ENCODE assay signal across 26 mouse cellular contexts in genomic region chr13:48922712-48923111, GRCm38 (mm10).
"Had no signal": no experiment of that assay in that cellular context is flagged by ENCODE, and none has a peak within 500 bp of the region (broad histone marks: within the 10 kb centered on the region; RNA-seq: fewer than 3 reads in every experiment).

No protein-coding gene starts in this region.

- H3K9ac ChIP-seq: forebrain, postnatal 0 days; hindbrain, embryonic 13.5 days; hindbrain, embryonic 15.5 days; kidney, embryonic 15.5 days; limb, embryonic 13.5 days; limb, embryonic 15.5 days; liver, embryonic 13.5 days; liver, embryonic 15.5 days had no signal

- H3K4me1 ChIP-seq: hindbrain, embryonic 13.5 days; hindbrain, embryonic 15.5 days; kidney, embryonic 15.5 days; limb, embryonic 13.5 days; limb, embryonic 15.5 days had no signal

- ATAC-seq: forebrain, postnatal 0 days; hindbrain, postnatal 0 days; intestine, embryonic 16.5 days had no signal

- DNase-seq: forebrain, postnatal 0 days; gastrocnemius, postnatal 14 days; gastrocnemius, postnatal 36 days; heart, adult 11 months; heart, adult 2 months; heart, postnatal 10 days; heart, postnatal 36 days; kidney, adult 11 months; kidney, adult 2 months; kidney, adult 9 months; kidney, postnatal 14 days; kidney, postnatal 36 days; layer of hippocampus, adult 9-11 months; layer of hippocampus, postnatal 36 days; left cerebral cortex, postnatal 4 days; liver, embryonic 13.5 days had no signal

- H3K27me3 ChIP-seq: hindbrain, embryonic 13.5 days; hindbrain, embryonic 15.5 days; kidney, embryonic 15.5 days; limb, embryonic 13.5 days; limb, embryonic 15.5 days; liver, embryonic 13.5 days; liver, embryonic 15.5 days had no signal

- H3K9me3 ChIP-seq: hindbrain, embryonic 13.5 days; hindbrain, embryonic 15.5 days; kidney, embryonic 15.5 days; limb, embryonic 13.5 days; limb, embryonic 15.5 days; liver, embryonic 13.5 days; liver, embryonic 15.5 days had no signal

- H3K4me2 ChIP-seq: heart, embryonic 11.5 days; hindbrain, embryonic 13.5 days; hindbrain, embryonic 15.5 days; kidney, embryonic 15.5 days; limb, embryonic 13.5 days; limb, embryonic 15.5 days; liver, embryonic 13.5 days; liver, embryonic 15.5 days had no signal

- H3K27ac ChIP-seq: heart, adult 2 months; hindbrain, embryonic 15.5 days; hindbrain, postnatal 0 days; kidney, embryonic 15.5 days; kidney, postnatal 0 days; limb, embryonic 13.5 days; limb, embryonic 15.5 days; liver, embryonic 13.5 days; liver, embryonic 15.5 days had no signal

- H3K4me3 ChIP-seq: heart, adult 2 months; hindbrain, embryonic 13.5 days; hindbrain, embryonic 15.5 days; kidney, embryonic 15.5 days; limb, embryonic 13.5 days; limb, embryonic 15.5 days; liver, embryonic 13.5 days; liver, embryonic 15.5 days had no signal
